Mouse (Mus musculus) adrenal gland, postnatal 36 days (tissue): ENCODE data around the gene Ap1s3. TPM values are rescaled to one million over a fixed set of nuclear protein-coding genes. Genes with fewer than 3 reads are reported as not detected.
A peak's percentile ranks its signal among the peaks of the same experiment; 100 is the strongest.

Experiments
- DNase-seq, 2 experiments: peaks; one replicate each; pipeline ENCODE4 v3.0.0; 2021; ENCODE audit warnings: mixed read lengths in 1 of 2
- total RNA-seq, 2 experiments: library from RNA; stranded (reverse); gene quantifications; 2 replicates each; pipeline ENCODE4 v1.2.3; 2021

The Ap1s3 gene
- total RNA-seq, 2 experiments from 2014 or later = 0.26 to 1.1 TPM

DNA sequence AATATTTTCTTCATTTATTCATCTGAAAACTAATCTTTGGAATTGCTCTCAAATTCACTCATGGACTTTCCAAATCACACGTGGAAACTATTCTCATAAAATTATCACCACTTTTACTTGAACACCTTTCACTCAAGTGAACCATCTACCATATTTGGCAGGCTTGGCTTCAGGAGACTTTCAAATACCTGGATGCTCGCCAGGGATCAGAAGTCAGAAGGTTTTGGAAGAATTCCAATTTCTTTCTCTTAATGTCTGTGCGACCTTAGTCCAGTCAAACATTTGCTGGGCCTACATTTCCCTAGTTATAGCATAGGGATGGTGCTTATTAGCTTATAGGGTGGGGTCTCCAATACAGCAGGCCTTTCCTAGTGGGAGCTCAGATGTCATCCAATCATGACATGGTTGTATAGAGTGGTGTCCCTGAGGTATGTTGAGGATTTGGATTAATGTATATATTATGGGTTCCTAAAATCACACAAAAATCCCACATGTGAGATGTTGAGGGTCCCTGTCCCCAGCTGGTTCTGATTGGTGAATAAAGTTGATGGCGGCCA lies 79.0 kb downstream of the Ap1s3 start:
- DNase-seq = peak in 1 of 2 experiments; percentile 4

- no peak for DNase-seq
Observed at GRCm38 (mm10) chr1:79591091-79591490, 80.7 kb downstream of the Ap1s3 start.

- DNase-seq = no peak
Observed at GRCm38 (mm10) chr1:79589971-79590763, 81.6 kb downstream of the Ap1s3 start.

DNA sequence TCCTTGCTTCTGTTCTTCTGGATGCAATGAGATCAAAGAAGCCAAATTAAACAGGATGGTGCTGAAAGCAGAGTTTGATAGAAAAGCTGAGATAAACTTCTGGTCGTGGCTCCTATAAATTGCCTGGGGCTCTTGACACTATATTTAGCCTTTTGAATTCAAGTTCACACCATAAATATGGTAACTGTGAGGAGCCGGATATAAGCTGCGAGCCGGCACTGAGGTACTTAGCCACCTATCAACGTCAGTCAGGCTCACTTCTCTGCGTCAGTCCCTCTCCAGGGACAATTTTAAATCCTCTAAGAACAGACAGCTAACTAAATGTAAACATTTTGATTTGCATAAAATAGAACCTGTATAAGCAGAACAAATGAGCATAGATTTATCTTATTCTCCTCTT lies 82.3 kb downstream of the Ap1s3 start:
- DNase-seq = no peak

GRCm38 (mm10) chr1:79581136-79581679 lies 90.6 kb downstream of the Ap1s3 start:
- DNase-seq = peak; percentile 69 to 72

DNA sequence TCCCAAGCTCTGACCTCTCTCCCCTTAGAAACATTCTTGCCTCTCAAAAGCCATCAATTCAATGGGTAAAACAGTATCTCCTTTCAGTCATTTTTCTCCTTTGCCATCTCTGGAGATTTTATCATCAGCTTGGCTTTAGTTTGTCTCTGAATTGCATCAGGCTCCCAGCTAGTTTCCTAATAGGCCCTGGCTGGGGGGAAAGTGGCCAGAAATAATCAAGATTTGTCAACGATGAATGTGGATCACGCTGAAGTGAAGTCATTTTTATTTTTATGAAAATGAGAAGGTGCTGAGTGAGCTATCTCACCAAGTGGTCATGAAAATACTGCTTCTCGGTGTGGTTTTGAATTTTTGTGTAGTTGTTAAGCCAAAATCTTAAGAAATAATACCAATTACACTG lies 94.4 kb downstream of the Ap1s3 start:
- peak in 1 of 2 experiments; percentile 2 for DNase-seq

DNA sequence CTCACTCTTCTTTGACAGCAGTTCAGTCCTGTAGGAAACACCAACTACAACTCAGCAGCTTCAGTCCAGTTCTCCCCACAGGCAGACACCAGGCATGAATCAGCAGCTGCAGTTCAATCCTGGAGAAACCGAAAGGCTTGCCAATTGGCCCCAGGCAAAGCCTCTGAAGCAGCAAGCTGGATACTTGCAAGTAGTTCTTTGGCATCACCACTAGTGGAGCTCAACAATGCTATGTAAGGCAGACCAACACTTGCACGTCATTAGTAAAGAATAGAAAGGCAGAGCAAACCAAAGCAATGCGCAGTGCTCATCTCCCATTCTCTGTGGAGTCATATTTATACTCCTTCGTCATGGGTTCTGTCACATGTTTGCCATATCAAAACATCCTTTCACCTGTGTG lies 99.9 kb downstream of the Ap1s3 start:
- no peak for DNase-seq

DNA sequence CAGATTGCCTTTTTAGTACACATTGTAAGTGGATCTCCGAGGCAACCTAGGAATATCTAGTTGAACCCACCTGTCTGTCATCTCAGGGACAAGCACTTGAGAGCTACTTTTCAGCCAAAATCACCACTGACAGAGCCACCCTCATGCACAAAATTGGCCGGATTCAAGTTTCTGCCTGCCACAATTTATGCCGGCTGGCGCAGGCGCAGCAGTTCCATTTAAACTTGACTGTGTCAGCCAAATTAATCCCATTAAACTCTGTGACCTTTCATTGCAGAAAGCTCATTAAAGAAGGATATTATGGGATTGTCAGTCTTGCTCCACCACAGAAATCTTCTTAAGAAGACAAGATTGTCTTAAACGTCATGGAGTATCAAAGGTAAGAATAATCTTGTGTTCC lies 100.6 kb downstream of the Ap1s3 start:
- DNase-seq = no peak

- DNase-seq = no peak
Observed at GRCm38 (mm10) chr1:79561186-79561585, 110.6 kb downstream of the Ap1s3 start.

Other genes starting within 250 kb of the Ap1s3 start
- 100 to 1,000 TPM; 548 to 688 TPM for gene Scg2, start 231.9 kb downstream of the Ap1s3 start, total RNA-seq
- gene Mrpl44, start 104.0 kb upstream of the Ap1s3 start, total RNA-seq = 10 to 100 TPM; 50.2 to 60.1 TPM
- 10 to 100 TPM; 44.9 to 49.9 TPM for gene Wdfy1, start 104.2 kb upstream of the Ap1s3 start, total RNA-seq
- 10 to 100 TPM in 1 of 2 experiments, 1 to 10 TPM in 1; 9.2 to 16.0 TPM for gene Serpine2, start 189.2 kb upstream of the Ap1s3 start, total RNA-seq